Mouse (Mus musculus) G1E (cell line): ENCODE data around the gene Tifa. TPM values are rescaled to one million over a fixed set of nuclear protein-coding genes. Genes with fewer than 3 reads are reported as not detected.

ENCODE experiments used
- ATAC-seq: 2 replicates; pipeline ENCODE4 v1.8.0; 2016; ENCODE audit warnings: mild to moderate bottlenecking; ENCODE audit not compliant: insufficient number of reproducible peaks, poor library complexity, low FRiP score, severe bottlenecking; ENCODE audit errors: extremely low read depth
- DNase-seq: peaks from one replicate; pipeline ENCODE4 v3.0.0; 2012; ENCODE audit warnings: low spot score
- H3K27me3 ChIP-seq: 2 replicates; pipeline ENCODE4 v1.6.1; 2012; ENCODE audit warnings: mild to moderate bottlenecking, low read length, inconsistent platforms; ENCODE audit not compliant: insufficient read depth
- H3K36me3 ChIP-seq: replicated peaks from 2 replicates; pipeline ENCODE3; 2012; ENCODE audit warnings: mild to moderate bottlenecking, inconsistent platforms
- H3K4me1 ChIP-seq: 2 replicates; pipeline ENCODE4 v1.6.1; 2012; ENCODE audit warnings: low read depth, low read length, inconsistent platforms, mixed read lengths; ENCODE audit not compliant: insufficient read depth
- H3K4me3 ChIP-seq: 2 replicates; pipeline ENCODE4 v1.5.1; 2012; ENCODE audit warnings: low read depth, mild to moderate bottlenecking, inconsistent platforms, low read length, moderate library complexity, mixed read lengths
- H3K9me3 ChIP-seq: replicated peaks from 2 replicates; pipeline ENCODE4 v1.6.1; 2012; ENCODE audit warnings: inconsistent platforms
- CTCF ChIP-seq: IDR thresholded peaks from 2 replicates; pipeline ENCODE4 v1.5.1; 2012; ENCODE audit warnings: low read depth, low read length, inconsistent platforms, mixed read lengths
- GATA1 ChIP-seq: IDR thresholded peaks from 2 replicates; pipeline ENCODE4 v1.6.1; 2012; ENCODE audit warnings: borderline replicate concordance, low read length, inconsistent platforms, mixed read lengths
- GATA2 ChIP-seq: IDR thresholded peaks from 2 replicates; pipeline ENCODE4 v1.6.1; 2012; ENCODE audit warnings: low read depth, low read length, inconsistent platforms, borderline replicate concordance
- POLR2AphosphoS5 ChIP-seq: IDR thresholded peaks from 2 replicates; pipeline ENCODE4 v1.6.1; 2012; ENCODE audit warnings: low read depth, low read length, inconsistent platforms; ENCODE audit not compliant: insufficient replicate concordance
- TAL1 ChIP-seq: conservative IDR thresholded peaks from 2 replicates; pipeline ENCODE4 v1.6.1; 2012; ENCODE audit warnings: low read depth, low read length, inconsistent platforms, mixed read lengths
- polyA plus RNA-seq: library from polyadenylated mRNA; stranded (reverse); fragments of >175 nt; gene quantifications from 2 replicates; pipeline ENCODE4 v1.2.3, GENCODE M21; 2012
- total RNA-seq, 2 experiments: library from RNA; stranded (forward) in 1 of 2; stranded (reverse) in 1 of 2; fragments of 200-1000 nt in 1 of 2; fragments of >200 nt in 1 of 2; fragmentation: Nextera tagmentation in 1 of 2; gene quantifications; 2 replicates each; pipeline ENCODE4 v1.2.3; 2014 to 2017

Gene Tifa
- total and polyA plus RNA-seq, 3 experiments = 7.4 to 20.1 (median 11.5) TPM

DNA sequence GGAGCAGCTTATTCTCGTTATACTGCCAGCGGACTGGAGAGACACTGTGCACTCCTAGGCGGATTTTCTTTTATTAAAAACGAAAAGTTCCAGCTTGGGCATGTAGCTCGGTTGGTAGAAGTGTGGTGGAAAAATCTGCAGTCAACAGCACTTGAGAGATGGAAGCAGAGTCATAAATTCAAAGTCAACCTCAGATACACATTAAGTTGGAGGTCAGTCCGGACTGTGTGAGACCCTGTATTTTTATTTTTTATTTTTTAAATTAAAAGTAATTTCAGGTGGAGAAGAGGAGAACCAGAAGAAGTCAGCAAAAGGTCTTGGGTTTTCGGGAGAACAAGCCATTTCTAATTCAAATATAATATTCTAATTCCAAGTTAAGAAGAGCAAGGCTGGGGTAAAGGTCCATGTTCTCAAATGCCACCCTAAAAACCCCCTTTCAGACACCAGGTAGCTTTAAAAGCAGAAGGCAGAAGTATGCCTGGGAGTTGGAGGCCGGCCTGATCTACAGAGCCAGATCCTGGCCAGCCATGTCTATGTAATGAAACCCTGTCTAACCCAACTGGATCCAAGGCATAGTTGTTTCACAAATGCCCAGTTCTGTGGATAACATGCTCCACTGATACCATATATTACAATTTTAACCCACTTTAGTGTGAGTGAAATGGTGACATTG is 48.5 kb downstream of the Tifa start:
- Histone ChIP-seq H3K36me3 (peaks cover 17% of the 10 kb centered on the region), H3K9me3 (no peaks in the 10 kb centered on the region), H3K4me3 (peak overlapping the region; percentile 95), H3K4me1 (peaks cover 43% of the 10 kb centered on the region), H3K27me3 (no peaks in the 10 kb centered on the region)
- TF ChIP-seq POLR2AphosphoS5 (no peak), GATA1 (no peak), TAL1 (no peak), GATA2 (no peak), CTCF (no peak)
- DNase-seq = no peak
- ATAC-seq = no peak

DNA sequence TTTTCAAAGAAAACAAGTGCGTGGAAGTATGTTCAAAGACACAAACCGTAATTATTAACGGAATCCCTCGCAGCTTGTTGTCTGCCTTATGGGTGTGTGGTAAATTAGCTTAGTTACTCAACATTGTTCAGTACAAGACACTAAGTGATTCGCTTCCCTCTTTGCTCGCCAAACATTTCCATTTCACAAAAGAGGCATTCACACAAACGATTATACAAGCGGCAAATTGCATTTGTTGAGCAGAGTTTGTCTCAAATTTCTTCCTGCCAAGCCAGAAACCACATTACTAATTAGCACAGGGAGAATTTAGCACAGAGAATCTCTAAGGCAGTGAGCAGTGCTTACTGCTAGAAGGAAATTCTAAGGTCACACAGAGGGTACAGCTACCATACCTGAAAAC is 52.3 kb downstream of the Tifa start:
- TF ChIP-seq GATA1 = no peak
- no peak for TF ChIP-seq TAL1
- no peak for TF ChIP-seq GATA2
- no peak for TF ChIP-seq POLR2AphosphoS5
- TF ChIP-seq CTCF = no peak
- ATAC-seq = no peak

GRCm38 (mm10) chr3:127843324-127843940 is 53.8 kb downstream of the Tifa start:
- DNase-seq (no peak), ATAC-seq (no peak)
- H3K4me1 ChIP-seq = peaks cover 24% of the 10 kb centered on the region
- no peaks in the 10 kb centered on the region for H3K9me3 ChIP-seq
- no peak for TF ChIP-seq TAL1
- TF ChIP-seq POLR2AphosphoS5 = no peak
- no peak for TF ChIP-seq CTCF
- no peak for TF ChIP-seq GATA1
- no peak for TF ChIP-seq GATA2
- no peak overlapping the region for H3K4me3 ChIP-seq
- H3K36me3 ChIP-seq = no peaks in the 10 kb centered on the region
- H3K27me3 ChIP-seq = no peaks in the 10 kb centered on the region

More for the DNA sequence above, 52.3 kb downstream of the Tifa start:
- no peaks in the 10 kb centered on the region for H3K36me3 ChIP-seq
- no peaks in the 10 kb centered on the region for H3K27me3 ChIP-seq
- peaks cover 21% of the 10 kb centered on the region for H3K4me1 ChIP-seq
- no peak for DNase-seq
- no peak overlapping the region for H3K4me3 ChIP-seq
- no peaks in the 10 kb centered on the region for H3K9me3 ChIP-seq

DNA sequence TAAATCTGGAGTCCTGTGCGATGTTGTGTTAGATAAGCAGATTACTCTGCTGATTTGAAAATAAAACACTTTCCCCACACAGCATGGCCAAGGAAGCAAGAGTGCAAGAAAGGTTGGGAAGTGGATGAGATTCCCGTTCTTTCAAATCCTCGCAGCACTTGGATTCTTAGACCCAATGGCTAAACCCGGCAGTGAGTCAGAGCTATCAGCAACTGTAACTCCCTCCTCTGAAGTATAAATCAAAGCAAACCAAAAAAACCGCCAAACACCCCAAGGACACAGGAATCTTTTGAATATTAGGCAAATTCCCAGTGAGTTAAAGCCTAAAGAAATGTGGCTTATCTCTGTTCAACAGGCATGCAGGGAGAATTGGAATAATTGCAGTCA is 54.3 kb downstream of the Tifa start:
- Histone ChIP-seq H3K4me1 (peaks cover 24% of the 10 kb centered on the region), H3K27me3 (no peaks in the 10 kb centered on the region), H3K4me3 (no peak overlapping the region), H3K9me3 (no peaks in the 10 kb centered on the region), H3K36me3 (no peaks in the 10 kb centered on the region)
- no peak for TF ChIP-seq CTCF
- no peak for TF ChIP-seq GATA1
- no peak for TF ChIP-seq GATA2
- no peak for DNase-seq
- ATAC-seq = no peak

DNA sequence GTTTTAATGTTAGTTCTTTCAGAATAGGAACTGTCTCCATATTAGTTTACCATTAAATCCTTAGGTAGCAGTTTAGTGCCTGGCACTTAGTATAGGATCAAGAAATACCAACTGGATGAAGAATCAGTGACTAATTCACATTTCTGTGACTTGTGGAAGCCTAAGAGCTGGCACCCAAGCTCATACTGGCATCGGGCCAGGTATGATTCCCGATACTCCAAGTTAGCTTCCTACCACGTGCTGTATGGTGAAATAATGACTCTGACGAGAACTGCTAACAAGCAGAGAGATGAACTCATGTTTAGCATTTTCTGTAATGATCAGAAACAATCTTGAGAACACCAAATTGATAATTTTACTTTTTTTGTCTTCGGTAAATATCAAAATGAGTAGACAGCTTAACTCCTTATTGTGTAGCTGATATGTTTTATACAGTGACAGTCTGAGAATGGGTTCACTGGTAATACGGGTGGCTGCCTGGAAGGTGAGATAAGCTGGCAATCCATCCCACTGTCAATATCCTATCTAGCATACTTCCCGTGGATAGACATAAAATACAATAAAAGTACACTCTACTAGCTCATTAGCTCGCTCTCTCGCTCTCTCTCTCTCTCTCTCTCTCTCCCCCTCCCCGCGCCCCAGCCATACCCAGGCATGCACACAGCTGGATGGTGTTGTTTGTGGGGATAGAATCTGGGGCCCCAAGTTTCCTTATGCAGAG is 58.6 kb downstream of the Tifa start:
- TF ChIP-seq GATA2 (no peak), TAL1 (peak; percentile 55; the same call in 1 of the 2 replicates)
- H3K4me3 ChIP-seq = no peak overlapping the region
- H3K4me1 ChIP-seq = peaks cover 25% of the 10 kb centered on the region
- H3K27me3 ChIP-seq = no peaks in the 10 kb centered on the region
- ATAC-seq = peak; percentile 90
- no peaks in the 10 kb centered on the region for H3K36me3 ChIP-seq
- peak; percentile 31 for DNase-seq
- no peaks in the 10 kb centered on the region for H3K9me3 ChIP-seq

DNA sequence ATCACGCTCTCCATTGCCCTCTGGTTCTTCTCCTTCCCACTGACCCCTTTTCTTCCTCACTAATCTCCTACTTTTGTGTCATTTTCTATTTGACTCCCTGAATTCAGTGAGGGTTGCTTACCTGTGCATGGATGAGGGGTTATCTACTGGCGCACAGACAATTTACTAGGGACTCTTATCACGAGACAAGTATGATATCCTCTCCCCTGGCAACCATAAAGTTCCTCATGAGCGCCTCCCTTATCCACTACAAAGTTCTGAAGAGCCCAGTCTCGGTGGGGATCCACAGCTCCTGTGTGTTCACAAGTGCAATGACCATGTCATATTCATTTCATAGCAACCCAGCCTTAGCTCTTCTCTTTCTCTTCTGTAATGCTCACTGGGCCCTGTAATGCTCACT is 60.3 kb downstream of the Tifa start:
- H3K4me3 ChIP-seq = no peak overlapping the region
- H3K27me3 ChIP-seq = no peaks in the 10 kb centered on the region
- ATAC-seq (0 out of 2 replicates have a peak, but pooled peaks have one; percentile 17), DNase-seq (no peak)
- no peak for TF ChIP-seq CTCF
- H3K9me3 ChIP-seq = no peaks in the 10 kb centered on the region
- no peaks in the 10 kb centered on the region for H3K36me3 ChIP-seq
- peaks cover 28% of the 10 kb centered on the region for H3K4me1 ChIP-seq
